Mouse (Mus musculus): Measurements from ENCODE around the gene Pard3b.

- TF ChIP-seq CTCF (IDR thresholded peaks at IDR 0.05; ENCODE audit: extremely low read depth, insufficient read depth, insufficient read length, insufficient replicate concordance), result no peak
- TF ChIP-seq POLR2A (IDR thresholded peaks at IDR 0.05; ENCODE audit: low read depth, low read length), result no peak
Observed at GRCm38 (mm10) chr1:61641880-61642279, 3.3 kb downstream of the Pard3b start.

Data from spleen, adult 2 months (tissue).